Mouse (Mus musculus): Measurements from ENCODE around the gene Tas2r103.

Gene Tas2r103

DNA sequence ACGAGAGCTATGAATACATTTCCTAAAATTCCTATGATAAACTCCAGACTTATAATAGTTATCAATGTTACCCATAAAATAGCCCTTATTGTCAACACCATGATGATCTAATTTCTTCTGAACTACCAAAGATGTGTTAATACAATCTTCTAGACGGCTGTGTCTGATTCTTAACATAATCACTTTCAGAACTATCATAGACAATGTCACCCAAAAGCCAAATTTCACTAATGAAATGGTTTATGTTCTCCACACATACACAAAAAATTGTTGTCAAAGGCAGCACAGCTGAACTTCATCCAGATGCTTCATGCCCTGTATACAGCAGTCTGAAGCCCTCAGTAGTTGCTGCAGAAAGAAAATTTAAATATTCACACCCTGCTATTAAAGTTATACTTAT, at the start of gene Tas2r103:
Tas2r103 (minus strand) TSS at position 101 of the 400 bp plus-strand sequence.
- DNase-seq (ENCODE audit: low read depth) = no peak

GRCm38 (mm10) chr6:133055716-133056115, 18.8 kb upstream of the Tas2r103 start, which contains the start of gene Tas2r140:
Tas2r140 (minus strand) TSS chr6:133055816.
- DNase-seq (ENCODE audit: low read depth) = no peak

Measured in 416B (cell line).